Mouse (Mus musculus): Measurements from ENCODE around the gene Rpl36al. TPM values are rescaled to one million over a fixed set of nuclear protein-coding genes. Genes with fewer than 3 reads are reported as not detected.

Gene Rpl36al
- 407 and 479 TPM in 2 replicates for polyA plus RNA-seq (2015; fragmentation: Nextera tagmentation; extraction: Ambion mirVana)

GRCm38 (mm10) chr12:69183583-69184308, at the start of gene Rpl36al, which contains the start of gene Mgat2:
Rpl36al (minus strand) TSS chr12:69184083.
Mgat2 (plus strand) TSS chr12:69184157.

GRCm38 (mm10) chr12:69227776-69228466, 44.0 kb upstream of the Rpl36al start, which contains the start of gene Pole2:
Pole2 (minus strand) TSS chr12:69228195.

GRCm38 (mm10) chr12:69204052-69204833, 20.4 kb upstream of the Rpl36al start, which contains the start of gene Gm49384:
Gm49384 (minus strand) TSS chr12:69204267.

GRCm38 (mm10) chr12:69198164-69198535, 14.3 kb upstream of the Rpl36al start, which contains the start of gene Dnaaf2:
Dnaaf2 (minus strand) TSS chr12:69198429.

GRCm38 (mm10) chr12:69196444-69197377, 12.8 kb upstream of the Rpl36al start, which contains the start of gene Gm49383:
Gm49383 (minus strand) TSS chr12:69197104.

GRCm38 (mm10) chr12:69168461-69169106, 15.3 kb downstream of the Rpl36al start, which contains the start of gene Lrr1:
Lrr1 (plus strand) TSS chr12:69168814.

GRCm38 (mm10) chr12:69158765-69159577, 24.9 kb downstream of the Rpl36al start, which contains the start of gene Rps29:
Rps29 (minus strand) TSS chr12:69159186.

Small RNAs within 50 kb of the gene (microRNA-seq; reads per million reads assigned to microRNA genes)
- gene Gm47287 (not detected), gene Gm47295 (0.87 reads per million)

Other genes with a start within 250 kb of the Rpl36al start
- 1,295 and 1,457 TPM in 2 replicates for gene Rps29, start 24.9 kb downstream of the Rpl36al start, polyA plus RNA-seq (2015; fragmentation: Nextera tagmentation; extraction: Ambion mirVana)
- 2.1 and 2.6 TPM in 2 replicates for gene Lrr1, start 15.3 kb downstream of the Rpl36al start, polyA plus RNA-seq (2015; fragmentation: Nextera tagmentation; extraction: Ambion mirVana)
- gene Mgat2, start 74 bp upstream of the Rpl36al start, polyA plus RNA-seq (2015; fragmentation: Nextera tagmentation; extraction: Ambion mirVana), result 42.0 and 51.9 TPM in 2 replicates
- 9.5 and 9.6 TPM in 2 replicates for gene Gm49383, start 13.0 kb upstream of the Rpl36al start, polyA plus RNA-seq (2015; fragmentation: Nextera tagmentation; extraction: Ambion mirVana)
- 6.1 and 7.6 TPM in 2 replicates for gene Dnaaf2, start 14.3 kb upstream of the Rpl36al start, polyA plus RNA-seq (2015; fragmentation: Nextera tagmentation; extraction: Ambion mirVana)
- 6.5 and 6.9 TPM in 2 replicates for gene Gm49384, start 20.2 kb upstream of the Rpl36al start, polyA plus RNA-seq (2015; fragmentation: Nextera tagmentation; extraction: Ambion mirVana)
- gene Pole2, start 44.1 kb upstream of the Rpl36al start, polyA plus RNA-seq (2015; fragmentation: Nextera tagmentation; extraction: Ambion mirVana), result 3.2 and 3.7 TPM in 2 replicates
- 19.9 and 31.8 TPM in 2 replicates for gene Klhdc1, start 57.1 kb upstream of the Rpl36al start, polyA plus RNA-seq (2015; fragmentation: Nextera tagmentation; extraction: Ambion mirVana)
- 222 and 243 TPM in 2 replicates for gene Klhdc2, start 112.6 kb upstream of the Rpl36al start, polyA plus RNA-seq (2015; fragmentation: Nextera tagmentation; extraction: Ambion mirVana)
- 77.9 and 80.5 TPM in 2 replicates for gene Nemf, start 173.1 kb upstream of the Rpl36al start, polyA plus RNA-seq (2015; fragmentation: Nextera tagmentation; extraction: Ambion mirVana)
- 35.8 and 48.0 TPM in 2 replicates for gene Arf6, start 188.1 kb upstream of the Rpl36al start, polyA plus RNA-seq (2015; fragmentation: Nextera tagmentation; extraction: Ambion mirVana)
- gene Gm9887, start 188.4 kb upstream of the Rpl36al start, polyA plus RNA-seq (2015; fragmentation: Nextera tagmentation; extraction: Ambion mirVana), result 0.83 and 1.4 TPM in 2 replicates

All from neural tube, postnatal 0 days (tissue).